Mouse (Mus musculus) ovary, adult 2 months (tissue): ENCODE data around the gene Klk7. TPM values are rescaled to one million over a fixed set of nuclear protein-coding genes. Genes with fewer than 3 reads are reported as not detected.

Experiments used
- polyA plus RNA-seq: library from polyadenylated mRNA; depleted of rRNA; stranded (reverse); fragments of >200 nt; gene quantifications from 2 replicates; pipeline ENCODE4 v1.2.3, GENCODE M21; 2012; rRNA removed

Gene Klk7
- not detected in 2 replicates for polyA plus RNA-seq

GRCm38 (mm10) chr7:43810994-43811393, at the start of gene Klk7:
TSS of gene Klk7 (plus strand) at chr7:43811294.

DNA sequence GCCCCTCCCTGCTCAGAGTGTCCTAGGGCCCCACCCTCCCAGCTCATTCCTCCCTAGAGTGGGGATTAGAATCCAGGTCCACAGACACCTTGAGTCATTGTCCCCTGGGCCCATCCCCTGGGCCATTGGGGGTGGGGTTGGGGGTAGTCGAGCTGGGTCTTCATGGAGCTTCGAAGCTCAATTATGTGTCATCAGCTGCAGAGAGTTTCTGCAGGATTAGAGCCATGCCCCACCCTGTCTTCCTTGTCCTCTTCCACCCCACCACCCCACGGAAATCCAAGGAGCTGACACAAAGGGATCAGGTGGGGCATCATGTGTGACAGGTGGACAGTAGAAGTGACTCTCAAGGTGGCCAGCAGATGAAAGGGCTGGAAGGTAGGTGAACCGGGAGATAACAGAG, 42.5 kb upstream of the Klk7 start, which contains the start of gene Klk12:
Gene Klk12, plus strand, starts transcription at position 301 of the 400 bp plus-strand sequence.

DNA sequence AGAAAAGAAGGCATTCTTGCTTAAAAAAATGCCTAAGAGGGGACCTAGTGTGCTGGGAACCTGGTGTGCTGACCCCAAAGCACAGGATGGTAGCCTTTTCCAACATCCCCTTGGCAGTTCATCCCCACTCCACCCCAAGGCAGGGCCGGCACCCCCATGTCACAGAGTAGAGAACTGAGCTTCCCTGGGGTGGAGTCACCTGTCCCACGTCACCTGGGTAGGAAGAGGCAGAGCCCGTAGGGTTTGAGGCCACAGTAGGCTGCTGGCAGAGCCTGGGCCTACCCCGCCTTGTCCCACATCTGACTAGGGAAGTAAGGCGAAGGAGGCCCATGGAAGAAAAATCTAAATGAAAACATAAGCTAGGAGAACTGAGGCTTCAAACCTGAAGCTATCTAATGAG, 36.7 kb upstream of the Klk7 start, which contains the start of gene Klk11:
Gene Klk11, plus strand, starts transcription at position 241 of the 400 bp plus-strand sequence.

DNA sequence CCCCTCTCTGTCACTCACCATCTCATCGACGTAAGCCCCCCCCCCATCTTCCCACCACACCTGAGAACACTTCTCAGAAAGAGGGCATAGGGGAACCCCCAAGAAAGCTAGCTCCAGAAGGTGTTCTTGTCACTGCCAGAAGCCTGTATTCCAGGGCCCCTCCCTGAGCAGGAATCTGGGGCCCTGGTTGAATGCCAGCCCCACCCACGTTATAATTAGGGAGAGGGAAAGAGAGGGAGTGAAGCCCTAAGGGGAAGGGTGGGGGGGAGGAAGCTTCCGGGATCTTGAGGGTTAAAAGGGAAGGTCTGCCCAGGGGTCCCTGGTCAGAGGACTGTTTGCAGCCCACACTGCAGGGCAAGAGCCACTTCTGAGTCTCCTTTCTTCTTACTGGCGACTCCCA, 30.3 kb upstream of the Klk7 start, which contains the start of gene Klk10:
Gene Klk10, plus strand, starts transcription at position 290 of the 400 bp plus-strand sequence.

GRCm38 (mm10) chr7:43791591-43791990, 19.5 kb upstream of the Klk7 start, which contains the start of gene Klk9:
TSS of gene Klk9 (plus strand) at chr7:43791891.

DNA sequence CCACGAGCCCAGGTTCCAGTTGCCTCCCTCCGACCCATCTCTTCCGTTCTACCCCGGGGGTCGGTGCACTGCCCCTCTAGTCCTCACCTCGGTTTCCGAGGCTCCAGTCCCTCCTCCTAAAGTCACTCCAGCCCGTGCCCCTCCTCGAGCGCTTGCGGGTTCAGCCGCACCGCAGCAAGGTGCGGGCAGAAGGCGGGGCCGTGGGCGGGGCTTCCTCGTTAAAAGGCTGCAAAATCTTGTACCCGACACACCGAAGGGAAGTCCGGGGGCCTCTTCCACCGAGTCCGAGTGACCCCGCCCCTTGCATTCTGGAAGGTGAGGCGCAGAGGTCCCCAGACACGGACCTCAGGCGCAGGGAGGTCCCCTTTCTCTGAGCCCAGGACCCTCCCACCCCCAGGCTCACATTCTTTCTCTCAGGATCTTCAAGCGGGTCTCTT, 13.7 kb upstream of the Klk7 start, which contains the start of gene Klk8:
Gene Klk8, plus strand, starts transcription at position 245 of the 437 bp plus-strand sequence.

DNA sequence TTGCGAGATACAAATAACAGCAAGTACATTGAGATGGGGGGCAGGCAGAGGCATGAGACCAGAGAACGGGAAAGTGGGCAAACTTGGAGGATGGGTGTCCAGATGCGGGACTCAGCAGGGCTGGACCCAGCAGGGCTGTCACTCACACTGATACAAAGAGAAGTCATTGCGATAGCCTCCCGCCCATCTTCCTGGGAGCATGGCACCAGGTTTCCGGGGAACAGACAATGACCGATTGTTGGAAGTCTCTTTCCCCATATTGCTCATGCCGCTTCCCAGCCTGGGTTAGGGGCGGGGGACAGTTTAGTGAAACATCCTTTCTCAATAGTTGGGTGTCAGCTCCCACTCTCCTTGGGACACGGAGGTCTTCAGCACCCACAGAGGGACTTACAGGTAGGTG, 13.1 kb downstream of the Klk7 start, which contains the start of gene Klk6:
Gene Klk6, plus strand, starts transcription at position 301 of the 400 bp plus-strand sequence.

GRCm38 (mm10) chr7:43841701-43842100, 30.6 kb downstream of the Klk7 start, which contains the start of gene Klk5:
TSS of gene Klk5 (plus strand) at chr7:43841971.

Other genes starting within 250 kb of the Klk7 start
- 1.5 and 1.6 TPM in 2 replicates for gene Zfp658, start 249.0 kb upstream of the Klk7 start, polyA plus RNA-seq
- 2.7 and 3.1 TPM in 2 replicates for gene Zfp719, start 231.7 kb upstream of the Klk7 start, polyA plus RNA-seq
- 0.38 TPM in 1 of 2 replicates, not detected in the other for gene Zfp819, start 204.1 kb upstream of the Klk7 start, polyA plus RNA-seq
- gene Ceacam18, start 176.6 kb upstream of the Klk7 start, polyA plus RNA-seq, result not detected in 2 replicates
- 2.9 and 3.8 TPM in 2 replicates for gene Siglece, start 151.1 kb upstream of the Klk7 start, polyA plus RNA-seq
- 32.2 and 40.1 TPM in 2 replicates for gene Ctu1, start 139.3 kb upstream of the Klk7 start, polyA plus RNA-seq
- gene Klk14, start 120.9 kb upstream of the Klk7 start, polyA plus RNA-seq, result 0.14 and 0.16 TPM in 2 replicates
- not detected in 2 replicates for gene Klk13, start 98.7 kb upstream of the Klk7 start, polyA plus RNA-seq
- gene Klk12, start 42.4 kb upstream of the Klk7 start, polyA plus RNA-seq, result not detected in 2 replicates
- 15.4 and 16.7 TPM in 2 replicates for gene Klk11, start 36.7 kb upstream of the Klk7 start, polyA plus RNA-seq
- 1.3 and 1.4 TPM in 2 replicates for gene Klk10, start 30.3 kb upstream of the Klk7 start, polyA plus RNA-seq
- not detected in 2 replicates for gene Klk9, start 19.4 kb upstream of the Klk7 start, polyA plus RNA-seq
- 1.4 and 4.2 TPM in 2 replicates for gene Klk8, start 13.7 kb upstream of the Klk7 start, polyA plus RNA-seq
- not detected in 2 replicates for gene Klk6, start 13.2 kb downstream of the Klk7 start, polyA plus RNA-seq
- not detected in 2 replicates for gene Klk5, start 30.7 kb downstream of the Klk7 start, polyA plus RNA-seq
- gene Klk4, start 69.9 kb downstream of the Klk7 start, polyA plus RNA-seq, result 0.16 TPM in 1 of 2 replicates, not detected in the other
- gene Klk15, start 122.4 kb downstream of the Klk7 start, polyA plus RNA-seq, result 0.59 and 0.73 TPM in 2 replicates
- gene Klk1b8, start 139.4 kb downstream of the Klk7 start, polyA plus RNA-seq, result not detected in 2 replicates
- gene Klk1b1, start 155.5 kb downstream of the Klk7 start, polyA plus RNA-seq, result not detected in 2 replicates
- not detected in 2 replicates for gene Klk1b9, start 164.8 kb downstream of the Klk7 start, polyA plus RNA-seq
- 0.35 and 1.4 TPM in 2 replicates for gene Klk1b11, start 184.6 kb downstream of the Klk7 start, polyA plus RNA-seq
- gene Klk1b26, start 200.9 kb downstream of the Klk7 start, polyA plus RNA-seq, result not detected in 2 replicates
- 1.3 and 2.2 TPM in 2 replicates for gene Klk1b27, start 241.0 kb downstream of the Klk7 start, polyA plus RNA-seq